Mouse (Mus musculus) embryonic fibroblast, embryonic 13.5 days (primary cell): ENCODE results near the gene Cables2.

Experiments
- CTCF ChIP-seq: IDR thresholded peaks from 2 replicates; pipeline ENCODE4 v1.5.1; 2011; ENCODE audit warnings: mild to moderate bottlenecking, control low read depth, low read length, moderate library complexity, borderline replicate concordance; ENCODE audit not compliant: insufficient read depth
- POLR2A ChIP-seq: IDR thresholded peaks from 2 replicates; pipeline ENCODE4 v1.6.1; 2011; ENCODE audit warnings: low read depth, mild to moderate bottlenecking, control low read depth, low read length, moderate library complexity

- TF ChIP-seq CTCF (no peak), POLR2A (no peak)
These were observed 10.9 kb downstream of the Cables2 start for GRCm38 (mm10) chr2:180262441-180262840.
